Mouse (Mus musculus) v-Abl transformed pro-B cells (cell line): ENCODE data around the gene Mb.
"Not testable (repeated sequence)": the region's sequence is repeated elsewhere in the genome, so short reads cannot be mapped to it uniquely, and the experiment has no call there.

Experiments used
- in situ Hi-C, 2 experiments: fragments of 400-800 bp; cut with MboI; formaldehyde crosslinking; loops; one replicate each; pipeline ENCODE4 v1.15.1; 2025; ENCODE audit not compliant: unreplicated experiment in 2 of 2

Gene Mb

GRCm38 (mm10) chr15:77066233-77066632, 15.8 kb upstream of the Mb start:
- in situ Hi-C loops = no loop called here

GRCm38 (mm10) chr15:77065259-77065852, 14.9 kb upstream of the Mb start:
- in situ Hi-C loops = no loop called here

GRCm38 (mm10) chr15:77062746-77063145, 12.3 kb upstream of the Mb start:
- in situ Hi-C loops = no loop called here

GRCm38 (mm10) chr15:77059416-77059815, 8.9 kb upstream of the Mb start:
- in situ Hi-C loops = not testable (repeated sequence)

DNA sequence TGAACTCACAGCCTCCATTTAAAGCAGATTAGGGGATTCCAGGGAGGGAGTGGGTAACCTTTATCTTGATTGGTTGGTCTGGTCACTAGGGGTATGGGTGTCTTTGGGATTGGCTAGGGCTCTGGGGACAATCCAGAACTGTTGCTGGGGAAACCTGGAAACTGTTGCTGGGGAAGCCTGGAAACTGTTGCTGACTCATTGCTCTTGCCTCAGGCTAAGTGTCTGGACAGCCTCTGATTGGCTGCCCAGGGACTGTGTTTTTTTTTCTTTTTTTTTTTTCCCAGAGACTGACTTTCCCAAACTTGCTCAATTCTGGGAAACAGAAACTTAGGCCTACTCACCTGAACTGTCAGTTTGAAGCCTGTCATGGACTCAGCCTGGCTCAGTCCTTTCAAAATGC, 8.1 kb upstream of the Mb start:
- in situ Hi-C loops = no loop called here

DNA sequence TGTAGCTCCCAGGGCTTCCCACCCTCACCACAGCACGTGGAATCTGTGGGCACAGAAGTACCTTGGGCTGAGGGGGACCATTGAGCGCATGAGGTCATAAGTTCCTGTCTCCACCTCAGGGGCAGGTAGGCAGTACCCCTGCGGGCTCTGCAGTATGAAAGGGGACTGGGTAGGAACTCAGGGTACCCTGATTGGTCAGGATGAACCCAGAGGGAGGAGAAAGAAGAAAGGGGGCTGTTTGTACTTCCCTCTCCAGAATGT, 6.3 kb upstream of the Mb start:
- in situ Hi-C loops = no loop called here

- in situ Hi-C loops = no loop called here
Observed at GRCm38 (mm10) chr15:77056001-77056790, 5.7 kb upstream of the Mb start.

- in situ Hi-C loops = no loop called here
Observed at GRCm38 (mm10) chr15:77054611-77055175, 4.2 kb upstream of the Mb start.

DNA sequence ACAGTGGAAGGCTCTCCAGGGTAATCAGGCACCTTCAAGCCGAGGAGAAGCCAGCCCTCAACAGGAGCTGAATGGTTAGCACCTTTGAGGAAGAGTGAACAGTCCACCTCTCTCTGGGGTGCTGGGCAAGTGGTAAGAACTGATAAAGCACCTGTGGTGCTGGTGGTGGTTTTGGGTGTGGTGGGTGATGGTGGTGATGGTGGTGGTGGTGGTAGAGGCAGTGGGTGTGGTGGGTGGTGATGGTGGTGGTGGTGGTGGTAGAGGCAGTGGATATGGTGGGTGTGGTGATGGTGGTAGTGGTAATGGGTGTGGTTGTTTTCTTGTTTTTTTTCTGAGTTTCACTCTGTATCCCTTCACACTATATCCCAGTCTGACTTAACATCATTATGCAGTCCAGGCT, 2.6 kb upstream of the Mb start:
- in situ Hi-C loops = no loop called here

GRCm38 (mm10) chr15:77052176-77052575, 1.7 kb upstream of the Mb start:
- in situ Hi-C loops = no loop called here

- in situ Hi-C loops = no loop called here
Observed at GRCm38 (mm10) chr15:77045609-77046008, 4.9 kb downstream of the Mb start.

DNA sequence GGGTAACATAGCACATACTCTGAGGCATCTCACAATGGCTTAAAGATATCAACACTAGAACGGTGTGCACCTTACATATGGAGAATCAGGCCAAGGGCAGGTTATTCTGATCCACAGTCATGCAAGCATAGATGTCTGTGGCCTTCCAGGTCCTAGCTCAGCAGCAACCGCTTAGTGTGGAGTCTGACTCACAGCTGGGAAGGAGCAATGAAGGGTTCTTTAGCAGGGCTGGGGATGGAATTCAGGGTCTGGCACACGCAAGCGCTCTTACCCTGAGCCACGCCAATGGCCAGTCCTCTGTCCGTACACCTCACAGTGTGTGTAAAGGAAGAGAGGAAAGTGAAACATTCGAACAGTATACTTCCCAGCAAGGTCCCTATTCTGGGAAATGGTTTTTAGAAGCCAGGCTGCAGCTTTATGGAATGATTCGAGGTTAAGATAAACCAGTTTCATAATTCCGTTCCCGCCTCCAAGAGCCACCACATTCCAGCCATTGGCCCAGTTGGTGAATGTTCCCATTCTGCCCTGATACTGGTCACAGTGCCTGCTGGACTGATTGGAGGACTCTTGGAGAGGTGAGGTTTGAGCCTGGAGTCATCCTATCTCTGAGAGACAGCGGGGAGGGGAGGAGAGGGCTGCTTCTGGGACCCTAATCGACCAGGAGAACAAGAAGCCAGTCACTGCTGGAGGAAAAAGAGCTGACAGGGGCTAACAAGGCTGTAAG, 5.7 kb downstream of the Mb start, which contains the start of gene Apol6:
Gene Apol6, plus strand, starts transcription at position 133 of the 724 bp plus-strand sequence.
- in situ Hi-C loops = no loop called here

DNA sequence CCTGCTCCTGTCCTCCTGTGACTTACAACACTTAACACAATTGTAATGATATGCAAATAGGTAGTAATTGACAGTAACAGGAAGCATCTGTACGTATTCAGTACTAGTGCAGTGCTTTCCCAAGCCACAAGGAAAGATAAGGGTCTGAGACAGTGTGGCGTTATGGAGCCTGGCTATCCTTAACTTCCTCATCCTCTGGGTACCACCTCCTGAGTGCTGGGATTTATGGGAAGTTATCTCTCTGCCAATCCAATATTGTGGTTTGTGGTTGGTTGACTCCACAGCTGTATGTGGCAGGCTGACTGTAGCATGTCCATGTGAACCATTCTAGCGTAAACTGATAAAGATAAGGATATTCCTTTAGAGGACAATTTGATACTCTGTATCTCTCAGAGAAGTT, 9.7 kb downstream of the Mb start:
- in situ Hi-C loops = no loop called here

DNA sequence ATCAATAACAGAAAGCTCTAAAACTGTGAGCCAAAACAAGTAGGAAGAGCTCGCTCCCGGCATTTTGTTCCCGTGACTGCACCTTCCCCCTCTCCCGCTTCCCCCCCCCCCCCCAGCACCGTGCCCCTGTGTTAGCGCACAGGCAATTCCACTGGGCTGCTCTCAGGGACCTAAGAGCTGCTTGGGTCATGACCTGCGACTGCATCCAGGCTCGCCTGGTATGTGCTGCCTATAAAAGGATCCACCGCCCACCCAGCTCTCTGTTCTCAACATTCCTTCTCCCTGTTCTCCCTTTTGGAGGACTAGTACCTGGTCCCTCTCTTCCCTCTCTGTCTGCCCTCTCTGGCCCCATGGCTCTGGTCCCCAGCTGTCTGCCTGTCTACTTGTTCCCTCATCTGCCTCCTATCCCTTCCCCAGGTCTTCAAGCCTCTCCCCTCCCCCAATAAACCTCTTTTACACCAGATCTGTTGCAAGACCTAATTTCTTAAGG, 11.2 kb downstream of the Mb start:
- in situ Hi-C loops = no loop called here

- in situ Hi-C loops = no loop called here
Observed at GRCm38 (mm10) chr15:77037278-77038161, 12.9 kb downstream of the Mb start.

DNA sequence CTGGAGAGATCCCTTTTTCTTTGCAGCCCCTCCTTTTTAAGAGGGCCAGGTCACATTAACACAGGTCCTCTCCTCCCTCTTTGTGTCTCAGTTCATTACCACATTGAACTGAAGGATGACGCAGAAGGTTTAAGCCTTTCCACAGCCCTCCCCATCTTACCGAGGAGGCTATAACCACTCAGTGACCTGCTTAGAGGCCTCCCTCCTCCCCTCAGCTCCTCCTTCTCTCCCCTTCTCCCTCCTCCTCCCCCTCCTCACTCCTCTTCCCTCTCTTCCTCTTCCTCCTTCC, 13.5 kb downstream of the Mb start:
- in situ Hi-C loops = no loop called here

DNA sequence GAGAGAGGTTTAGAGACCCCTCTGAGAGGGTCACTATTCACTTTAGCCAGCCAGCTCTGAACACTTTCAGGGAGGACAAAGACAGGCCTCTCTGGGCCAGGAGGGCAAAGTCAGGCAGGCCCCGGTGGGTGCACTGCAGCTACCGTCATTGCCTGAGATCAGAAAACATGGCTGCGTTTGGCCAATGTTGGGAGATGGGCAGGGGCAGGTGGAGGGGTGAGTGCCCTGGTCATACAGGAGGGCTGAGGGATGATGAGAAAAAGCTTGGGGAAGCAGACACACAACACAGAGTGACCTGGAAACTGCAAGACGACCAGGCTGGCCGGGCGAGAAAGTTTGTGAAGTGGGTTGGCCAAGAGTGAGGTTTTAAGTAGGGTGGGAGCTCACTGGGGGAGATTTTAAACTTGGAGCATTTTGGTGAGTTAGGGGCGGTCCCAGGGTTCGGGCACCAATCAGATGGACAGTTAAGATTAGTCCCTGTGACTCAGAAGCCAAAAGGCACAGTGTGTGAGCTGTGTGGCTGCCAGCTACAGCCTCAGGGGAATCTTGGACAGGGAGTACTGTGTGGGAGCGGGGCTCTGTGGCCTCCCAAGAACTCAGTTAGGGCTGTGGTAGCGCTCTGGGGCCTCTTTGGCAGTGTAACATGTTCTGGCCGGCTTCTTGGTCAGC, 14.0 kb downstream of the Mb start:
- in situ Hi-C loops = no loop called here

DNA sequence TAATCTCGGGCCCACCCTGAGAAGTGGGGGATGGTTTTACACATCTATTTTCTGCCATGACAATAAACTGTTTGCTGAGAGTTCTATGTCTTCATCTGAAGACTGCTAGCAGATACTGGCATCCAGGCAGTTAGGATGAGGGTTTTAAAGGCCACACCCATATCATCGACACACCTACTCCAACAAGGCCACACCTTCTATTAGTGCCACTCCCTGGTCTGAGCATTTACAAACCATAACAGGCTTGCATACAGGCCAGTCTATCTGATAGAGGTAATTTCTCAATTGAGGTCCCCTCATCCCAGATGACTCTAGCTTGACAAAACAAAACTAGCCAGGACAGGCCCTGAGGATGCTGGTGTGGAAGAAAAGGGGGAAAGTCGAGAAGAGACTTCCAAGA, 14.8 kb downstream of the Mb start:
- in situ Hi-C loops = no loop called here

GRCm38 (mm10) chr15:77034526-77034925, 15.9 kb downstream of the Mb start:
- in situ Hi-C loops = no loop called here

GRCm38 (mm10) chr15:77031271-77031670, 19.2 kb downstream of the Mb start:
- in situ Hi-C loops = no loop called here
